Comparison of ENCODE assay signal across 13 mouse cellular contexts in the genomic region with DNA sequence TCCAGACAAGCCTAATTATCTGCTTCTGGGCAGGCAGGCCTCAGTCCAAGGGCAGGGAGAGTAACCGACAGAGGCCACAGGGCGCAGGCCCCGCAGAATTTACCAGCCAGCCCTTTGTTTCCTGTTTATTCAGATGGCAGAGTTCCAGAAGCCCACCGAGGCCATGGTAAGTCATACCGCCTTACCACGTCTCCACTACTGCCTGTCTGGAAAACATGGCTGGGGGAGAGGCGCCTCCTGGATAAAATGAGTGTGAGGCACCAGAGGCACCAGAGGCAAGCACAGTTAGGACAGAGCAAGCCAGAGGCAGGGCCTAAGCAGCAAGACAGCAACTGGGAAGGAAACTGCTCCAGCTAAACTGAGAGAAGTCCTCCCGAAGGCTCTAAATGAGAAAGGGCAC. TPM values are rescaled to one million over a fixed set of nuclear protein-coding genes. Genes with fewer than 3 reads are reported as not detected.
DNase-seq lines count a peak whose midpoint lies in the region; ATAC-seq and TF ChIP-seq lines count a peak whose summit lies in the region.
"Had no signal": no experiment of that assay in that cellular context is flagged by ENCODE, and none has a peak within 500 bp of the region (broad histone marks: within the 10 kb centered on the region; RNA-seq: fewer than 3 reads in every experiment).

No protein-coding gene starts in this region.

- ATAC-seq in kidney, embryonic 14.5 days (ENCODE audit: low FRiP score, low TSS enrichment): no peak
- ATAC-seq in limb, embryonic 14.5 days (ENCODE audit: low FRiP score, low read depth): no peak
- ATAC-seq: forebrain, embryonic 16.5 days; liver, postnatal 0 days had no signal

- H3K27ac ChIP-seq in kidney, embryonic 14.5 days (ENCODE audit: low read depth, low read length): 0 out of 2 replicates have a peak overlapping the region, but pooled peaks have one; percentile 30
- H3K27ac ChIP-seq in limb, embryonic 14.5 days (replicated peaks; ENCODE audit: low read depth, low read length): peak overlapping the region; percentile 61; the same call in 1 of the 2 replicates
- H3K27ac ChIP-seq: heart, adult 2 months; left cerebral cortex, adult 2 months had no signal

- H3K9me3 ChIP-seq in kidney, embryonic 14.5 days (ENCODE audit: control insufficient read depth, low read length): no peaks in the 10 kb centered on the region
- no peaks in the 10 kb centered on the region for H3K9me3 ChIP-seq in limb, embryonic 14.5 days (ENCODE audit: control insufficient read depth, low read length)

- no peak overlapping the region for H3K9ac ChIP-seq in kidney, embryonic 14.5 days (ENCODE audit: low read depth, low read length)
- H3K9ac ChIP-seq in limb, embryonic 14.5 days (ENCODE audit: low read depth, low read length, severe bottlenecking): no peak overlapping the region
- H3K9ac ChIP-seq: liver, postnatal 0 days had no signal

- no peak overlapping the region for H3K4me2 ChIP-seq in kidney, embryonic 14.5 days (replicated peaks; ENCODE audit: low read depth, low read length)
- H3K4me2 ChIP-seq in limb, embryonic 14.5 days (replicated peaks; ENCODE audit: low read depth, low read length, severe bottlenecking): no peak overlapping the region

- H3K4me1 ChIP-seq in kidney, embryonic 14.5 days (ENCODE audit: control insufficient read depth, insufficient read depth, low read length): no peaks in the 10 kb centered on the region
- H3K4me1 ChIP-seq in limb, embryonic 14.5 days (ENCODE audit: control insufficient read depth, insufficient read depth, low read length): 0 out of 2 replicates have a peak, but pooled peaks cover 2% of the 10 kb centered on the region

- H3K36me3 ChIP-seq in kidney, embryonic 14.5 days (ENCODE audit: control insufficient read depth, insufficient read depth, low read length): peaks cover 18% of the 10 kb centered on the region
- peaks cover 46% of the 10 kb centered on the region for H3K36me3 ChIP-seq in limb, embryonic 14.5 days (ENCODE audit: control insufficient read depth, insufficient read depth, low read length)

- TF ChIP-seq POLR2A in brain, embryonic 14.5 days (IDR thresholded peaks at IDR 0.05; ENCODE audit: borderline replicate concordance, extremely low read depth, insufficient read depth, insufficient read length, poor library complexity, severe bottlenecking): no peak
- TF ChIP-seq POLR2A in limb, embryonic 14.5 days (IDR thresholded peaks at IDR 0.05; ENCODE audit: borderline replicate concordance, extremely low read depth, insufficient read depth, insufficient read length): no peak

- H3K4me3 ChIP-seq in kidney, embryonic 14.5 days (ENCODE audit: low read length): no peak overlapping the region
- H3K4me3 ChIP-seq in limb, embryonic 14.5 days (replicated peaks; ENCODE audit: low read length): no peak overlapping the region
- H3K4me3 ChIP-seq: heart, adult 2 months; left cerebral cortex, adult 2 months had no signal

- no peaks in the 10 kb centered on the region for H3K27me3 ChIP-seq in kidney, embryonic 14.5 days (ENCODE audit: control insufficient read depth, insufficient read depth, low read length)
- H3K27me3 ChIP-seq in limb, embryonic 14.5 days (ENCODE audit: control insufficient read depth, insufficient read depth, low read length): no peaks in the 10 kb centered on the region

- TF ChIP-seq CTCF in brain, embryonic 14.5 days (IDR thresholded peaks at IDR 0.05; ENCODE audit: borderline replicate concordance, extremely low read depth, insufficient read depth, insufficient read length): no peak

- no peak for DNase-seq in kidney, adult 11 months
- DNase-seq in brain, embryonic 14.5 days (ENCODE audit: low read depth): peak; percentile 71
- peak; percentile 62 for DNase-seq in embryo, embryonic 10.5 days (ENCODE audit: low spot score)
- no peak for DNase-seq in limb, embryonic 14.5 days (ENCODE audit: low spot score)
- no peak for DNase-seq in spleen, postnatal 36 days (ENCODE audit: low spot score in 2 of 2)
- no peak for DNase-seq in Muller cell, postnatal 12 days (ENCODE audit: inconsistent ontology term)
- DNase-seq: cerebellum, postnatal 36 days; heart, adult 2 months; kidney, postnatal 25 days; liver, postnatal 0 days had no signal

- WGBS in kidney, embryonic 14.5 days: 63% methylated on average over 8 of the region's 8 CpGs
- 52% methylated on average over 8 of the region's 8 CpGs for WGBS in limb, embryonic 14.5 days

RNA-seq across cellular contexts. Expression of a gene that starts 54.3 kb away (rescaled TPM):
- 16.0 and 28.6 TPM in 2 replicates for polyA plus RNA-seq in kidney, embryonic 14.5 days (2014; fragmentation: Nextera tagmentation; extraction: Ambion mirVana)
- polyA plus RNA-seq in brain, embryonic 14.5 days (2012; rRNA removed): 13.9 and 15.3 TPM in 2 replicates
- 20.0 and 31.3 TPM in 2 replicates for polyA plus RNA-seq in limb, embryonic 14.5 days (2012; rRNA removed)
- 23.8 and 24.5 TPM in 2 replicates for polyA plus RNA-seq in limb, embryonic 14.5 days (2014; fragmentation: Nextera tagmentation; extraction: Ambion mirVana)

Comparison
In these comparisons a context has a peak if more than half of its experiments do, and no peak if none do; other contexts are left out.
1. DNase-seq: peak in brain, embryonic 14.5 days (single experiment) and embryo, embryonic 10.5 days (single experiment); none in kidney, adult 11 months (single experiment), limb, embryonic 14.5 days (single experiment), spleen, postnatal 36 days (0 of 2) and Muller cell, postnatal 12 days (single experiment).